Mouse (Mus musculus) heart, adult 11 months (tissue): ENCODE data around the gene Sema4d.

Experiments
- DNase-seq: peaks from one replicate; pipeline ENCODE4 v3.0.0; 2022

The Sema4d gene

GRCm38 (mm10) chr13:51777738-51778274 lies 15.7 kb downstream of the Sema4d start:
- DNase-seq = peak; percentile 98

GRCm38 (mm10) chr13:51777048-51777737 lies 16.4 kb downstream of the Sema4d start:
- DNase-seq = peak; percentile 99

- DNase-seq = peak; percentile 71
Observed at GRCm38 (mm10) chr13:51776160-51776737, 17.3 kb downstream of the Sema4d start.

- DNase-seq = peak; percentile 88
Observed at GRCm38 (mm10) chr13:51771802-51772206, 21.7 kb downstream of the Sema4d start.

- peak; percentile 79 for DNase-seq
Observed at GRCm38 (mm10) chr13:51770647-51771427, 22.7 kb downstream of the Sema4d start.

- no peak for DNase-seq
Observed at GRCm38 (mm10) chr13:51767991-51768761, 25.4 kb downstream of the Sema4d start.

GRCm38 (mm10) chr13:51767513-51767912 lies 26.0 kb downstream of the Sema4d start:
- no peak for DNase-seq

GRCm38 (mm10) chr13:51766756-51767155 lies 26.8 kb downstream of the Sema4d start:
- no peak for DNase-seq

GRCm38 (mm10) chr13:51765369-51765768 lies 28.2 kb downstream of the Sema4d start:
- no peak for DNase-seq

- DNase-seq = no peak
Observed at GRCm38 (mm10) chr13:51763019-51763698, 30.4 kb downstream of the Sema4d start.

- peak; percentile 95 for DNase-seq
Observed at GRCm38 (mm10) chr13:51761186-51761813, 32.2 kb downstream of the Sema4d start.

GRCm38 (mm10) chr13:51759256-51759987 lies 34.1 kb downstream of the Sema4d start:
- DNase-seq = no peak

- no peak for DNase-seq
Observed at GRCm38 (mm10) chr13:51758428-51758827, 35.1 kb downstream of the Sema4d start.

- no peak for DNase-seq
Observed at GRCm38 (mm10) chr13:51757099-51757498, 36.4 kb downstream of the Sema4d start.

- DNase-seq = peak; percentile 97
Observed at GRCm38 (mm10) chr13:51756563-51756962, 37.0 kb downstream of the Sema4d start.

- no peak for DNase-seq
Observed at GRCm38 (mm10) chr13:51756019-51756418, 37.5 kb downstream of the Sema4d start.

GRCm38 (mm10) chr13:51755584-51755983 lies 38.0 kb downstream of the Sema4d start:
- DNase-seq = peak; percentile 89

GRCm38 (mm10) chr13:51754559-51755126 lies 38.9 kb downstream of the Sema4d start:
- DNase-seq = no peak

GRCm38 (mm10) chr13:51753802-51754444 lies 39.6 kb downstream of the Sema4d start:
- no peak for DNase-seq

- DNase-seq = no peak
Observed at GRCm38 (mm10) chr13:51753168-51753465, 40.4 kb downstream of the Sema4d start.
